Mouse (Mus musculus): ENCODE measurements around the gene Dusp28. TPM values are rescaled to one million over a fixed set of nuclear protein-coding genes. Genes with fewer than 3 reads are reported as not detected.

The Dusp28 gene
- total RNA-seq (2012; rRNA removed) (10.1 and 11.9 TPM in 2 replicates), polyA plus RNA-seq (2012; ENCODE audit: insufficient read depth in 1 of 2, insufficient read length in 2 of 2, low read depth in 1 of 2, low replicate concordance in 2 of 2, missing spikeins in 1 of 2) (10 to 100 TPM in 1 of 2 experiments, not detected in 1; 12.0 TPM)

- Histone ChIP-seq H3K79me2 (ENCODE audit: control insufficient read depth, insufficient read depth, low read length, poor library complexity) (peaks cover 29% of the 10 kb centered on the region), H3K9me3 (replicated peaks; ENCODE audit: insufficient read depth, low read length) (no peaks in the 10 kb centered on the region), H3K27me3 (ENCODE audit: control insufficient read depth in 1 of 2, insufficient read depth in 2 of 2, low read length in 2 of 2) (no peaks in the 10 kb centered on the region), H3K4me3 (ENCODE audit: control insufficient read depth in 1 of 2, insufficient read depth in 1 of 2, low read depth in 2 of 2, low read length in 2 of 2) (peak within 1 kb of the TSS; percentile 77 to 90), H3K4me1 (ENCODE audit: control insufficient read depth in 1 of 2, insufficient read depth in 2 of 2, low read length in 2 of 2) (peaks cover 13 to 37% of the 10 kb centered on the region in 2 experiments), H3K9ac (ENCODE audit: control insufficient read depth, low read depth, low read length, poor library complexity, severe bottlenecking) (peak within 1 kb of the TSS; percentile 95), H3K27ac (ENCODE audit: control insufficient read depth, low read depth, low read length) (peak within 1 kb of the TSS; percentile 97), H3K36me3 (ENCODE audit: control insufficient read depth in 1 of 2, insufficient read depth in 2 of 2, low read length in 2 of 2) (peaks cover 0 to 25% of the 10 kb centered on the region in 2 experiments; a peak in 2 of 4 replicates)
- peak; percentile 97 for DNase-seq (ENCODE audit: low read depth, low spot score)
- TF ChIP-seq BHLHE40 (IDR thresholded peaks at IDR 0.05; ENCODE audit: borderline replicate concordance, low read depth, low read length), result no peak
- peak; percentile 17; the same call in 1 of the 2 replicates for TF ChIP-seq ZMIZ1 (IDR thresholded peaks at IDR 0.05; ENCODE audit: low read depth, low read length)
- TF ChIP-seq CHD1 (IDR thresholded peaks at IDR 0.05; ENCODE audit: low read depth, low read length), result no peak
- TF ChIP-seq RCOR1 (IDR thresholded peaks at IDR 0.05; ENCODE audit: low read depth, low read length), result 0 out of 2 replicates have a peak, but pooled peaks have one; percentile 17
- no peak for TF ChIP-seq CHD2 (IDR thresholded peaks at IDR 0.05; ENCODE audit: low read length)
- no peak for TF ChIP-seq UBTF (IDR thresholded peaks at IDR 0.05; ENCODE audit: borderline replicate concordance, insufficient read depth, low read depth, low read length)
- no peak; the same call in 1 of the 2 replicates for TF ChIP-seq USF1 (IDR thresholded peaks at IDR 0.05; ENCODE audit: low read depth, low read length)
- TF ChIP-seq ZNF384 (IDR thresholded peaks at IDR 0.05; ENCODE audit: low read depth, low read length), result no peak
- no peak for TF ChIP-seq GABPA (IDR thresholded peaks at IDR 0.05; ENCODE audit: low read depth, low read length)
- no peak; the same call in 1 of the 2 replicates for TF ChIP-seq MAZ (IDR thresholded peaks at IDR 0.05; ENCODE audit: low read depth, low read length)
- TF ChIP-seq TCF12 (IDR thresholded peaks at IDR 0.05; ENCODE audit: low read depth, low read length), result peak; percentile 61
- TF ChIP-seq POLR2AphosphoS2 (IDR thresholded peaks at IDR 0.05; ENCODE audit: low read length), result peak; percentile 94; the same call in 1 of the 2 replicates
- no peak for TF ChIP-seq MAFK (IDR thresholded peaks at IDR 0.05; ENCODE audit: borderline replicate concordance, low read depth, low read length)
- no peak for TF ChIP-seq MYC (IDR thresholded peaks at IDR 0.05; ENCODE audit: low read depth, low read length)
- TF ChIP-seq ELF1 (IDR thresholded peaks at IDR 0.05; ENCODE audit: low read depth, low read length), result peak; percentile 82
- TF ChIP-seq MAX (IDR thresholded peaks at IDR 0.05; ENCODE audit: low read length), result peak; percentile 53; the same call in 1 of the 2 replicates
- TF ChIP-seq E2F4 (IDR thresholded peaks at IDR 0.05; ENCODE audit: borderline replicate concordance, low read depth, low read length), result no peak
- TF ChIP-seq MEF2A (IDR thresholded peaks at IDR 0.05; ENCODE audit: extremely low read depth, insufficient replicate concordance, low read depth, low read length, poor library complexity, severe bottlenecking), result peak; percentile 5; the same call in 1 of the 2 replicates
- no peak for TF ChIP-seq ZKSCAN1 (IDR thresholded peaks at IDR 0.05; ENCODE audit: low read depth, low read length)
- peak; percentile 22 to 71 (median 63); a peak in 4 of 6 replicates for TF ChIP-seq CTCF (IDR thresholded peaks at IDR 0.05 in 2 of 3, conservative IDR thresholded peaks at IDR 0.05 in 1 of 3; ENCODE audit: control insufficient read depth in 1 of 3, insufficient read depth in 1 of 3, low read depth in 2 of 3, low read length in 3 of 3, poor library complexity in 1 of 3, severe bottlenecking in 1 of 3)
- TF ChIP-seq POLR2A (IDR thresholded peaks at IDR 0.05; ENCODE audit: control insufficient read depth in 1 of 2, insufficient read depth in 1 of 2, low read depth in 1 of 2, low read length in 2 of 2, poor library complexity in 1 of 2), result peak; percentile 95 to 99
- peak; percentile 78 for TF ChIP-seq MXI1 (IDR thresholded peaks at IDR 0.05; ENCODE audit: low read depth, low read length)
- no peak for TF ChIP-seq TAL1 (IDR thresholded peaks at IDR 0.05; ENCODE audit: low read length)
- no peak for TF ChIP-seq EP300 (IDR thresholded peaks at IDR 0.05; ENCODE audit: low read depth in 1 of 2, low read length in 2 of 2)
- no peak; the same call in 1 of the 2 replicates for TF ChIP-seq KAT2A (conservative IDR thresholded peaks at IDR 0.05; ENCODE audit: low read depth, low read length)
- TF ChIP-seq MYB (IDR thresholded peaks at IDR 0.05; ENCODE audit: low read depth, low read length), result peak; percentile 25; the same call in 1 of the 2 replicates
- TF ChIP-seq ETS1 (IDR thresholded peaks at IDR 0.05; ENCODE audit: low read depth, low read length), result peak; percentile 56; the same call in 1 of the 2 replicates
- TF ChIP-seq TBP (IDR thresholded peaks at IDR 0.05; ENCODE audit: low read depth, low read length), result peak; percentile 49
- TF ChIP-seq RAD21 (IDR thresholded peaks at IDR 0.05; ENCODE audit: low read depth, low read length), result no peak
- no peak for TF ChIP-seq JUND (IDR thresholded peaks at IDR 0.05; ENCODE audit: low read depth, low read length)
- peak; percentile 82 for TF ChIP-seq HCFC1 (IDR thresholded peaks at IDR 0.05; ENCODE audit: low read depth, low read length)
- TF ChIP-seq NRF1 (IDR thresholded peaks at IDR 0.05; ENCODE audit: insufficient read depth, low read depth, low read length, poor library complexity, severe bottlenecking), result peak; percentile 21; the same call in 1 of the 2 replicates
- TF ChIP-seq SIN3A (IDR thresholded peaks at IDR 0.05; ENCODE audit: low read length), result peak; percentile 57
- no peak for TF ChIP-seq USF2 (IDR thresholded peaks at IDR 0.05; ENCODE audit: borderline replicate concordance in 1 of 2, insufficient read depth in 1 of 2, low read depth in 1 of 2, low read length in 2 of 2)
Observed at GRCm38 (mm10) chr1:92906779-92907631, at the start of gene Dusp28. Gene Dusp28 (plus strand): TSS chr1:92906981.

All from MEL (cell line).